Mouse (Mus musculus): ENCODE results near the gene Zfp456.
"Not testable (repeated sequence)": the region's sequence is repeated elsewhere in the genome, so short reads cannot be mapped to it uniquely, and the experiment has no call there.

The Zfp456 gene

DNA sequence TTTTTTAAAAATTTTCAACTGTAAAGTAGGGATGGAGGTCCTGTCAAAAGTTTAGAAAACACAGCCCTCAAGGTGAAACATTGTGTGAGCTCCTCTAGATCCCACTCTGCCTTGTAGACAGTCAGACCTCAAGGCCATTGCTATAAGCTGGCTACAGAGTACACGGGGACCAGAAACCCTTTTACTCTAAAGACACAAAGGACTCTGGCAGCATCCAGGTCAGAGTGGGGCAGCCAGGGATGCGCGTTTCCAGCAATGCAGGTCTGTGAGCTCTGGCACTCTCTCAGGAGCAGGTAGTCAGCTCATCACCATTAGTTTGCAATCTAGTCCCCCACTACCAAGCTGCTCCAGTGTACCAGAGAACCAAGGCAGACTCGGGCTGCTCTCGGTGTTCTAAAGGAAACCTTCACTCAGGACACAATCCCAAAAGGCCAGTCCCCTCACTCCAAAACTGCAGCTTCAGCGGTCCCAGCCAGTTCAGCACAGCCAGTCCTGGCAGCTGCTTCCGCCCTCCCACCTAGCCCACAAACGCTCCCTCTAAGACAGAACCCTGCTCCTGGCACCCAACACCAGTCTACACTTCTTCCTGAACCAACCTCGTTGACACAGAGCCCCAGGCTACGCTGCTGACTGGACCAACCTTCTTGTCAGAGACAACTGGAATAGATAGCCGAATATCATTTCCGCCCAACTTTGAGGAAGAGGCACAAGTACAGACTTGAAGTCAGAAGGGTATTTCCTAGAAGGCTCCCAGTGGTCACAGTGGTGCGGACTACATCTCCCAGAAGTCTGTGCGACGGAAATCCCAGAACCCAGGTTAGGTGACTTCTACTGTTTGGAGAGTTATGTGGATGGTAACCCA is at the start of gene Zfp456, which contains the start of gene Gm28041:
Zfp456 (minus strand) TSS at position 761 of the 862 bp plus-strand sequence.
Gm28041 (minus strand) TSS at position 684 of the 862 bp plus-strand sequence.
- peak; percentile 70 for DNase-seq

GRCm38 (mm10) chr13:67422532-67422931 is 46.9 kb upstream of the Zfp456 start:
- not testable (repeated sequence) for DNase-seq

GRCm38 (mm10) chr13:67421207-67421857 is 45.7 kb upstream of the Zfp456 start, which contains the start of gene Zfp459:
Gene Zfp459, minus strand, starts transcription at chr13:67421418.
- DNase-seq = peak; percentile 44

DNA sequence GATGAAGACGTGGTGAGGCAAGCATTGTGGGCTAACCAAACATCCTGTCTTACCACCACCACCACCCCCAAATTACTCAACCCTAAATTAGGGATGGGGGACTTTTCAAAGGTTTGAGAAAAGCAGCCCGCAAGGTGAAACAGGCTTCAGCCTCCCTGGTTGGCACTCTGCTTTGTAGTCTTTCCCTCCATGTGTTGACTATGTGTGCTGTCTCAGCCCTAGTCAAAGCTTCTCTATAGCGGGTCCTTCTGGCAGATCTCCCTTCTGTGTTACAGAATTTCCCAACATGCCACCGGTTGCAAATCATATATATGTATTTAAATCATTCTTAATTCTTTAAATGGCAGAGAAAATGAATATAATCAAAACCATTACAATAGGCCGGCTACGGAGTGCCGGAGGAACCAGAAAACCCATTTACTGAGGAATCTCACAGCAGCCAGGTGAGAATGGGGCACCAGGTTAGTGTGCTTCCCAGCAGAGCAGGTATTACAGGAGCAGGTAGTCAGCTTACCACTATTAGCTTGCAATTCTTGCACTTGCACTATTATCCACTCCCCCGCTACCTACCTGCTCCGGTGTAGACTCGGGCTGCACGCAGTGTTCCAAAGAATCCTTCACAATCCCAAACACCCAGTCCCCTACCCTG is 45.1 kb upstream of the Zfp456 start:
- DNase-seq = peak; percentile 5

DNA sequence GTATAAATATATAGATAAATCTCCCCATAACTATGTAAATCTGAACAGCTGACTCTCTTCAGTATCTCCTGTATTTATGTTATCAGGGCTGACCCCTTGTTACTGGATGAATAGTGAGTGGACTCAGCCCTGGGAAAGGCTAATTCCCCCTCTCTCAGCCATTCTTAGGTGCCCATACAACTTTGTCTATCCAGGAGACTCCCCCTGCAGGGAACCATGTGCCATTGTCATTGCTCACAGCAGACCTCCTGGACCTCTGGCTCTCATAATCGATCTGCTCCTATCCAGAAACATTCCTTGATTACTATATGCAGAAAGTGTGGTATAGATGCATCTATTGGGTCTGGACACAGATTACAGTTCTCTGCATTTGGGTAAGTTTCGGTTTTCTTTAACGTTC is 41.2 kb upstream of the Zfp456 start:
- no peak for DNase-seq

DNA sequence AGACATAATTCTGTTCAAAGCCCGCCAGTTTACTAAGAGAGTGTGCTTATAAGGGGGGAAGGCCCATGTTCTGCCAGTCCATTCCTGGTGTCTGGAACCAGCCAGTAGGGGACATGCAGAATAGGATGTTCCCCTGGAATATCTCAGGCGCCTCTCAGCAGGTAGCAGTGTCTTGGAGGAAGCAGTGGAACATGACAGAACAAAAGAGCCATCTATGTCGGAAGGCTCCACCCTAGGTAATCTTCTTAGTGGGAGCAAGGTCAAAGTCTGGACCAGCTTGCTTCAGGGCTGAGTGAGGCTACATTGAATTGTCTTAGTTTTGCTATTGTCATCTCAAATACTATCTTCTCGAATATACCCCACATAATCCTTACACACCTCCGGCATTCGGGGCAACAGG is 40.1 kb upstream of the Zfp456 start:
- no peak for DNase-seq

- DNase-seq = not testable (repeated sequence)
Measured at GRCm38 (mm10) chr13:67413634-67414033, 38.0 kb upstream of the Zfp456 start.

DNA sequence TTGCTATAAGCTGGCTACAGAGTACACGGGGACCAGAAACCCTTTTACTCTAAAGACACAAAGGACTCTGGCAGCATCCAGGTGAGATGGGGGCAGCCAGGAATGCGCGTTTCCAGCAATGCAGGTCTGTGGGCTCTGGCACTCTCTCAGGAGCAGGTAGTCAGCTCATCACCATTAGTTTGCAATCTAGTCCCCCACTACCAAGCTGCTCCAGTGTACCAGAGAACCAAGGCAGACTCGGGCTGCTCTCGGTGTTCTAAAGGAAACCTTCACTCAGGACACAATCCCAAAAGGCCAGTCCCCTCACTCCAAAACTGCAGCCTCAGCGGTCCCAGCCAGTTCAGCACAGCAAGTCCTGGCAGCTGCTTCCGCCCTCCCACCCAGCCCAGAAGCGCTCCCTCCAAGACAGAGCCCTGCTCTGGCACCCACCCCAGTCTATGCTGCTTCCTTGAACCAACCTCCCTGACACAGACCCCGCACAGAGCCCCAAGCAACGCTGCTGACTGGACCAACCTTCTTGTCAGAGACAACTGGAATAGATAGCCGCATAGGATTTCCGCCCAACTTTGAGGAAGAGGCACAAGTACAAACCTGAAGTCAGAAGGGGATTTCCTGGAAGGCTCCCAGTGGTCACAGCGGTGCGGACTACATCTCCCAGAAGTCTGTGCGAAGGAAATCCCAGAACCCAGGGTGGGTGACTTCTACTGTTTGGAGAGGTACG is 23.7 kb upstream of the Zfp456 start, which contains the start of gene Zfp429:
Zfp429 (minus strand) TSS at position 637 of the 721 bp plus-strand sequence.
- DNase-seq = peak; percentile 74

DNA sequence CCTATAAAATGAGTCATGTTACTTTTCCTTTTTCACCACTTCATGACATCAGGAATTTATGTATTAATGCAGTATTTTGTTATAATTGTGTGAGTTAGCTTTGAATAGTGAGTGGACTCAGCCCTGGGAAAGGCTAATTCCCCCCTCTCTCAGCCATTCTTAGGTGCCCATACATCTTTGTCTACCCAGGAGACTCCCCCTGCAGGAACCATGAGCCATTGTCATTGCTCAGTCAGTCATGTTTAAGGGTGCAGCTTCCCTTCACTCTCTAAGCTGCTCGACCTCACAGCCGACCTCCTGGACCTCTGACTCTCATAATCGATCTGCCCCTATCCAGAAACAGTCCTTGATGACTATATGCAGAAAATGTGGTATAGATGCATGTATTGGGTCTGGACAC is 645 bp upstream of the Zfp456 start:
- not testable (repeated sequence) for DNase-seq

DNA sequence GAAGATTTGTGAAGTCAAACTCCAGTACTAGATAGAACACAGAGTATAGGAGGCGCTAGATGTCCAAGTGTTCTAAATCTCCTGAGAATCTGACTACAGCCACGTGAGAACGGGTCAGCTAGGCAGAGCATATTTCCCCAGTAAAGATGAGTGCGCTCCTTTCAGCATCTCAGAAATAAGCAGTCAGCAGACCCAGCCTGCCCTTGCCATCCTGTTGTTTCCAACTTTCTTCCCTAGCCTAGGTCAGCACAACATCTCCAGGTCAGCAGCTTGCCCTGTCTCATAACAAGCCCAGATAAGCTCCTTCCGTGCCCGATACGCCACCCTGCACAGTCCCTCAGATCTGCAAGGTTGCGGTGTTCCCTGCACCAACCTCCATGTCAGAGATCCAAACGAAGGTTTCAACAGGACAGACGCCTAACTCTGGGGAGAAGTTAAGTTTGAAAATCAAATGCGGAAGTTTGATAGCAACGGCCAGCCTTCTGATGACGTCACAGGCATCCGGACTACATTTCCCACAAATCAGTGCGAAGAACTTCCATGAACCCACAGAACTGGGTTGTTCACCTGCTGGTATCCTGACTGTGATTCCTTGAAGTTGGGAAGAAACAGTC is 15.4 kb downstream of the Zfp456 start, which contains the start of the genes Gm28044 and Zfp953:
Gm28044 (minus strand) TSS at position 406 of the 614 bp plus-strand sequence.
Zfp953 (minus strand) TSS at position 475 of the 614 bp plus-strand sequence.
- peak; percentile 90 for DNase-seq

DNA sequence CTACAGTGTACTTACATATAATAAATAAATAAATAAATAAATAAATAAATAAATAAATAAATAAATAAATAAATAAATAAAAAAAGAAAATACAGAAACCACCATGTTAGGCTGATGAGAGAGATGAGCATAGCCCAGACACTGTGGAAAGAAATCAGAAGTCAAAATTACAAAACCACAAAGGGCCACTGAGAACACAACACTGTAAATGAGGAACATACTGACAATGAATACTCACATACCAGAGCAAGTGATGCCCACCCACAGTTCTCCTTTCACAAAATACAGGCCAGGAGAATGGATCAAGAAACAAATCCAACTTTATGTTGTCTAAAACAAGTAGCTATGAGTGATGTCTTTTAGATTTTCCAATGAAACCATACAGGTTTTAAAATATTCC is 23.8 kb downstream of the Zfp456 start:
- no peak for DNase-seq

DNA sequence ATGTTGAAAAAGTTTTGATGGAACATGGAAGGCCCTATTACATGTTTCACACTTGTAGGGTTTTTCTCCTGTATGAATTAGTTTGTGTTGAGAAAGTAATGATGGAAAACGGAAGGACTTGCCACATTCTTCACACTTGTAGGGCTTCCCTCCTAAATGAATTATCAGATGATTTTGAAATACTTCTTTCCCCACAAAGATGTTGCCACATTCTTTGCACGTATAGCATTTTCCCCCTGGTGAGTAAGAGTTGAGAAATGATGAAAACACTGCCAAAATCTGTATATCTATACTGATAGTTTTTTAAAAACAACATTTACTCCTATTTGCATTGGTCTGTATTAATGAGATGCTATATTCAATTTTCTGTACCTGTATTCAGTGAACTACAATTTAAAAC is 32.2 kb downstream of the Zfp456 start:
- no peak for DNase-seq

DNA sequence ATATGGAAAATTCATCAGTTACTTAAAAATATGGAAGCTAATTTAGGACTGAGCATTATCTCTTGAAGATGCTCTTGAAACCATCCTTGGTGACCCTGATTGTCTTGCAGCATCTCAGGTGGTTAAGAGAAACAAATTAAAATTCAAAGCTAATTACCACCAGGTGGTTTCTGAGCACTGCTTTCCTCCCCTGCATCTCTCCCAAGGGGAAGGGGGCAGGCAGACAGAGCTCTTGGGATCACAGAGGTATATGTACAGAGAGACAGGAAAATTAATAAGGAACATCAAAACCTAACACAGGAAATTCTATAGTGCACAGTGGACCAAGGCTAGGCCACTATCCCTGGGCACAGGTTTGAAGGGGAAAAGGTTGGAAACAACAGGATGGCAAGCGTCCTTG is 42.7 kb downstream of the Zfp456 start:
- DNase-seq = no peak

GRCm38 (mm10) chr13:67332019-67332724 is 43.4 kb downstream of the Zfp456 start, which contains the start of gene Zfp595:
Gene Zfp595, minus strand, starts transcription at chr13:67332570.
- peak; percentile 88 for DNase-seq
